Mouse (Mus musculus) thymus, adult 18-20 months (tissue): ENCODE results near the gene Tanc1.

Experiments
- DNase-seq, 2 experiments: peaks; one replicate each; pipeline ENCODE4 v3.0.0; 2022; ENCODE audit warnings: mixed read lengths in 2 of 2

Tanc1 gene

GRCm38 (mm10) chr2:59685606-59685950 is 73.7 kb downstream of the Tanc1 start:
- no peak for DNase-seq

- DNase-seq = no peak
Measured at GRCm38 (mm10) chr2:59688261-59689104, 76.6 kb downstream of the Tanc1 start.

GRCm38 (mm10) chr2:59691112-59691511 is 79.3 kb downstream of the Tanc1 start:
- no peak for DNase-seq

GRCm38 (mm10) chr2:59693473-59693872 is 81.6 kb downstream of the Tanc1 start:
- no peak for DNase-seq

- no peak for DNase-seq
Measured at GRCm38 (mm10) chr2:59697123-59697522, 85.3 kb downstream of the Tanc1 start.

GRCm38 (mm10) chr2:59697722-59698634 is 86.1 kb downstream of the Tanc1 start:
- DNase-seq = no peak

- DNase-seq = no peak
Measured at GRCm38 (mm10) chr2:59698635-59699300, 86.9 kb downstream of the Tanc1 start.

- DNase-seq = no peak
Measured at GRCm38 (mm10) chr2:59699893-59700292, 88.1 kb downstream of the Tanc1 start.

GRCm38 (mm10) chr2:59705221-59705620 is 93.4 kb downstream of the Tanc1 start:
- DNase-seq = no peak

- DNase-seq = no peak
Measured at GRCm38 (mm10) chr2:59706806-59707205, 95.0 kb downstream of the Tanc1 start.

GRCm38 (mm10) chr2:59707922-59708706 is 96.3 kb downstream of the Tanc1 start:
- no peak for DNase-seq

GRCm38 (mm10) chr2:59710771-59711170 is 98.9 kb downstream of the Tanc1 start:
- no peak for DNase-seq

- no peak for DNase-seq
Measured at GRCm38 (mm10) chr2:59711992-59712391, 100.2 kb downstream of the Tanc1 start.

GRCm38 (mm10) chr2:59712484-59712883 is 100.6 kb downstream of the Tanc1 start:
- DNase-seq = no peak

GRCm38 (mm10) chr2:59713626-59714556 is 102.0 kb downstream of the Tanc1 start:
- no peak for DNase-seq

GRCm38 (mm10) chr2:59714992-59715391 is 103.2 kb downstream of the Tanc1 start:
- DNase-seq = no peak

- DNase-seq = no peak
Measured at GRCm38 (mm10) chr2:59716461-59716860, 104.6 kb downstream of the Tanc1 start.

- DNase-seq = no peak
Measured at GRCm38 (mm10) chr2:59717746-59718294, 106.0 kb downstream of the Tanc1 start.

- DNase-seq = no peak
Measured at GRCm38 (mm10) chr2:59718601-59719416, 107.0 kb downstream of the Tanc1 start.

GRCm38 (mm10) chr2:59719831-59720230 is 108.0 kb downstream of the Tanc1 start:
- DNase-seq = no peak
